Mouse (Mus musculus): Measurements from ENCODE around the gene Cpe. TPM values are rescaled to one million over a fixed set of nuclear protein-coding genes. Genes with fewer than 3 reads are reported as not detected.

Cpe gene
- total and polyA plus RNA-seq, 3 experiments = not detected

- Histone ChIP-seq H3K79me2 (ENCODE audit: control insufficient read depth, insufficient read depth, low read length, poor library complexity) (no peaks in the 10 kb centered on the region), H3K36me3 (ENCODE audit: control insufficient read depth in 1 of 2, insufficient read depth in 2 of 2, low read length in 2 of 2) (no peaks in the 10 kb centered on the region), H3K4me1 (ENCODE audit: control insufficient read depth in 1 of 2, insufficient read depth in 2 of 2, low read length in 2 of 2) (no peaks in the 10 kb centered on the region), H3K9ac (ENCODE audit: control insufficient read depth, low read depth, low read length, poor library complexity, severe bottlenecking) (no peak overlapping the region), H3K9me3 (replicated peaks; ENCODE audit: insufficient read depth, low read length) (no peaks in the 10 kb centered on the region), H3K27ac (ENCODE audit: control insufficient read depth, low read depth, low read length) (no peak overlapping the region), H3K4me3 (ENCODE audit: control insufficient read depth in 1 of 2, insufficient read depth in 1 of 2, low read depth in 2 of 2, low read length in 2 of 2) (no peak overlapping the region), H3K27me3 (ENCODE audit: control insufficient read depth in 1 of 2, insufficient read depth in 2 of 2, low read length in 2 of 2) (no peaks in the 10 kb centered on the region)
- no peak for TF ChIP-seq ZNF384 (IDR thresholded peaks at IDR 0.05; ENCODE audit: low read depth, low read length)
- no peak for TF ChIP-seq JUND (IDR thresholded peaks at IDR 0.05; ENCODE audit: low read depth, low read length)
- no peak for TF ChIP-seq KAT2A (conservative IDR thresholded peaks at IDR 0.05; ENCODE audit: low read depth, low read length)
- no peak for DNase-seq (ENCODE audit: low read depth, low spot score)
These were observed 33.8 kb downstream of the Cpe start for GRCm38 (mm10) chr8:64659097-64659496.

- Histone ChIP-seq H3K27me3 (ENCODE audit: control insufficient read depth in 1 of 2, insufficient read depth in 2 of 2, low read length in 2 of 2) (no peaks in the 10 kb centered on the region), H3K4me3 (ENCODE audit: control insufficient read depth in 1 of 2, insufficient read depth in 1 of 2, low read depth in 2 of 2, low read length in 2 of 2) (no peak overlapping the region), H3K36me3 (ENCODE audit: control insufficient read depth in 1 of 2, insufficient read depth in 2 of 2, low read length in 2 of 2) (no peaks in the 10 kb centered on the region), H3K79me2 (ENCODE audit: control insufficient read depth, insufficient read depth, low read length, poor library complexity) (no peaks in the 10 kb centered on the region), H3K9me3 (replicated peaks; ENCODE audit: insufficient read depth, low read length) (no peaks in the 10 kb centered on the region), H3K4me1 (ENCODE audit: control insufficient read depth in 1 of 2, insufficient read depth in 2 of 2, low read length in 2 of 2) (no peaks in the 10 kb centered on the region), H3K27ac (ENCODE audit: control insufficient read depth, low read depth, low read length) (no peak overlapping the region), H3K9ac (ENCODE audit: control insufficient read depth, low read depth, low read length, poor library complexity, severe bottlenecking) (no peak overlapping the region)
- DNase-seq (ENCODE audit: low read depth, low spot score) = no peak
- TF ChIP-seq ELF1 (IDR thresholded peaks at IDR 0.05; ENCODE audit: low read depth, low read length) (no peak), POLR2AphosphoS2 (IDR thresholded peaks at IDR 0.05; ENCODE audit: low read length) (no peak), EP300 (IDR thresholded peaks at IDR 0.05; ENCODE audit: low read depth in 1 of 2, low read length in 2 of 2) (no peak), MAX (IDR thresholded peaks at IDR 0.05; ENCODE audit: low read length) (no peak), TCF12 (IDR thresholded peaks at IDR 0.05; ENCODE audit: low read depth, low read length) (no peak)
These were observed 34.9 kb downstream of the Cpe start for GRCm38 (mm10) chr8:64657980-64658401.

- Histone ChIP-seq H3K27ac (ENCODE audit: control insufficient read depth, low read depth, low read length) (no peak overlapping the region), H3K27me3 (ENCODE audit: control insufficient read depth in 1 of 2, insufficient read depth in 2 of 2, low read length in 2 of 2) (no peaks in the 10 kb centered on the region), H3K4me1 (ENCODE audit: control insufficient read depth in 1 of 2, insufficient read depth in 2 of 2, low read length in 2 of 2) (no peaks in the 10 kb centered on the region), H3K9me3 (replicated peaks; ENCODE audit: insufficient read depth, low read length) (no peaks in the 10 kb centered on the region), H3K79me2 (ENCODE audit: control insufficient read depth, insufficient read depth, low read length, poor library complexity) (no peaks in the 10 kb centered on the region), H3K36me3 (ENCODE audit: control insufficient read depth in 1 of 2, insufficient read depth in 2 of 2, low read length in 2 of 2) (no peaks in the 10 kb centered on the region), H3K4me3 (ENCODE audit: control insufficient read depth in 1 of 2, insufficient read depth in 1 of 2, low read depth in 2 of 2, low read length in 2 of 2) (no peak overlapping the region), H3K9ac (ENCODE audit: control insufficient read depth, low read depth, low read length, poor library complexity, severe bottlenecking) (no peak overlapping the region)
- DNase-seq (ENCODE audit: low read depth, low spot score) = no peak
- TF ChIP-seq POLR2A (IDR thresholded peaks at IDR 0.05; ENCODE audit: control insufficient read depth in 1 of 2, insufficient read depth in 1 of 2, low read depth in 1 of 2, low read length in 2 of 2, poor library complexity in 1 of 2) = no peak
- no peak for TF ChIP-seq SMC3 (IDR thresholded peaks at IDR 0.05; ENCODE audit: low read depth, low read length)
These were observed 35.3 kb downstream of the Cpe start for GRCm38 (mm10) chr8:64657517-64657916.

GRCm38 (mm10) chr8:64655887-64656286, 37.0 kb downstream of the Cpe start:
- H3K9me3 ChIP-seq (replicated peaks; ENCODE audit: insufficient read depth, low read length) = no peaks in the 10 kb centered on the region
- H3K4me3 ChIP-seq (ENCODE audit: control insufficient read depth in 1 of 2, insufficient read depth in 1 of 2, low read depth in 2 of 2, low read length in 2 of 2) = no peak overlapping the region
- no peaks in the 10 kb centered on the region for H3K4me1 ChIP-seq (ENCODE audit: control insufficient read depth in 1 of 2, insufficient read depth in 2 of 2, low read length in 2 of 2)
- H3K27me3 ChIP-seq (ENCODE audit: control insufficient read depth in 1 of 2, insufficient read depth in 2 of 2, low read length in 2 of 2) = no peaks in the 10 kb centered on the region
- H3K27ac ChIP-seq (ENCODE audit: control insufficient read depth, low read depth, low read length) = no peak overlapping the region
- no peaks in the 10 kb centered on the region for H3K79me2 ChIP-seq (ENCODE audit: control insufficient read depth, insufficient read depth, low read length, poor library complexity)
- H3K9ac ChIP-seq (ENCODE audit: control insufficient read depth, low read depth, low read length, poor library complexity, severe bottlenecking) = no peak overlapping the region
- no peak for TF ChIP-seq SMC3 (IDR thresholded peaks at IDR 0.05; ENCODE audit: low read depth, low read length)
- TF ChIP-seq RCOR1 (IDR thresholded peaks at IDR 0.05; ENCODE audit: low read depth, low read length) = no peak
- TF ChIP-seq E2F4 (IDR thresholded peaks at IDR 0.05; ENCODE audit: borderline replicate concordance, low read depth, low read length) = no peak
- no peak for TF ChIP-seq MAFK (IDR thresholded peaks at IDR 0.05; ENCODE audit: borderline replicate concordance, low read depth, low read length)
- no peak for TF ChIP-seq TAL1 (IDR thresholded peaks at IDR 0.05; ENCODE audit: low read length)
- TF ChIP-seq USF2 (IDR thresholded peaks at IDR 0.05; ENCODE audit: borderline replicate concordance in 1 of 2, insufficient read depth in 1 of 2, low read depth in 1 of 2, low read length in 2 of 2) = no peak
- H3K36me3 ChIP-seq (ENCODE audit: control insufficient read depth in 1 of 2, insufficient read depth in 2 of 2, low read length in 2 of 2) = no peaks in the 10 kb centered on the region
- DNase-seq (ENCODE audit: low read depth, low spot score) = no peak

All from MEL (cell line).